Mouse (Mus musculus) embryonic facial prominence, embryonic 12.5 days (tissue): ENCODE measurements around the gene Cntnap1. TPM values are rescaled to one million over a fixed set of nuclear protein-coding genes. Genes with fewer than 3 reads are reported as not detected.

ENCODE experiments used
- ATAC-seq: fragments of 200-750 bp; cut with Nextera tagmentation; 2 replicates; pipeline ENCODE4 v1.8.0; 2017; ENCODE audit not compliant: insufficient number of reproducible peaks, insufficient read depth, low FRiP score, low TSS enrichment
- H3K27ac ChIP-seq: fragments of 300-500 bp; sonication (generic); 2 replicates; pipeline ENCODE4 v1.5.1; 2016; ENCODE audit warnings: mild to moderate bottlenecking
- H3K27me3 ChIP-seq: fragments of 300-500 bp; sonication (generic); 2 replicates; pipeline ENCODE4 v1.6.1; 2016; ENCODE audit warnings: mild to moderate bottlenecking, moderate library complexity
- H3K36me3 ChIP-seq: fragments of 300-500 bp; sonication (generic); 2 replicates; pipeline ENCODE4 v1.6.1; 2016; ENCODE audit warnings: mild to moderate bottlenecking
- H3K4me1 ChIP-seq: fragments of 300-500 bp; sonication (generic); 2 replicates; pipeline ENCODE4 v1.6.1; 2016
- H3K4me2 ChIP-seq: fragments of 300-500 bp; sonication (generic); replicated peaks from 2 replicates; pipeline ENCODE4 v1.6.1; 2016; ENCODE audit warnings: mild to moderate bottlenecking, moderate library complexity
- H3K4me3 ChIP-seq: fragments of 300-500 bp; sonication (generic); 2 replicates; pipeline ENCODE4 v1.5.1; 2016; ENCODE audit warnings: mild to moderate bottlenecking
- H3K9ac ChIP-seq: fragments of 300-500 bp; sonication (generic); 2 replicates; pipeline ENCODE4 v1.6.1; 2016; ENCODE audit warnings: mild to moderate bottlenecking, moderate library complexity
- H3K9me3 ChIP-seq: fragments of 300-500 bp; sonication (generic); 2 replicates; pipeline ENCODE4 v1.6.1; 2016; ENCODE audit warnings: mild to moderate bottlenecking, moderate library complexity
- WGBS: fragments of 180-500 bp; shearing (Covaris S2); methylation state at CpG from one replicate; pipeline ENCODE4 v1.1.7; 2016; 5-methylcytosine and 5-hydroxymethylcytosine counted together
- microRNA-seq: library from miRNA; unstranded; fragments of <30 nt; microRNA quantifications from one replicate; pipeline ENCODE4, GENCODE M21; 2017
- polyA plus RNA-seq: library from polyadenylated mRNA; unstranded; fragments of >200 nt; fragmentation: Nextera tagmentation; extraction: Ambion mirVana; gene quantifications from 2 replicates; pipeline ENCODE4 v1.2.1, GENCODE M21; 2016

The Cntnap1 gene
- polyA plus RNA-seq, 1 experiment from 2014 or later: 0.60 TPM

GRCm38 (mm10) chr11:101230991-101231871 is 60.9 kb downstream of the Cntnap1 start:
- Histone ChIP-seq H3K9ac (0 out of 2 replicates have a peak overlapping the region, but pooled peaks have one; percentile 19), H3K9me3 (no peaks in the 10 kb centered on the region), H3K4me2 (peak overlapping the region; percentile 38), H3K4me1 (peaks cover 27% of the 10 kb centered on the region), H3K27ac (peak overlapping the region; percentile 92), H3K36me3 (no peaks in the 10 kb centered on the region), H3K4me3 (peak overlapping the region; percentile 8; the same call in 1 of the 2 replicates), H3K27me3 (no peaks in the 10 kb centered on the region)
- 6% methylated on average over 18 of the region's 18 CpGs for WGBS
- 0 out of 2 replicates have a peak, but pooled peaks have one; percentile 36 for ATAC-seq

- peak overlapping the region; percentile 8; the same call in 1 of the 2 replicates for H3K4me3 ChIP-seq
- WGBS: 46% methylated on average over 6 of the region's 6 CpGs
- no peaks in the 10 kb centered on the region for H3K9me3 ChIP-seq
- no peak overlapping the region for H3K9ac ChIP-seq
- no peaks in the 10 kb centered on the region for H3K36me3 ChIP-seq
- no peaks in the 10 kb centered on the region for H3K27me3 ChIP-seq
- H3K4me2 ChIP-seq: peak overlapping the region; percentile 38
- peaks cover 27% of the 10 kb centered on the region for H3K4me1 ChIP-seq
- H3K27ac ChIP-seq: peak overlapping the region; percentile 92
- no peak; the same call in 1 of the 2 replicates for ATAC-seq
Observed at GRCm38 (mm10) chr11:101232010-101232839, 61.9 kb downstream of the Cntnap1 start.

- no peak overlapping the region for H3K4me2 ChIP-seq
- peaks cover 35% of the 10 kb centered on the region for H3K4me1 ChIP-seq
- no peaks in the 10 kb centered on the region for H3K9me3 ChIP-seq
- H3K36me3 ChIP-seq: no peaks in the 10 kb centered on the region
- no peak overlapping the region for H3K9ac ChIP-seq
- H3K27ac ChIP-seq: no peak overlapping the region
- ATAC-seq: no peak
- no peaks in the 10 kb centered on the region for H3K27me3 ChIP-seq
- 90% methylated on average over 1 of the region's 1 CpGs for WGBS
- H3K4me3 ChIP-seq: no peak overlapping the region
Observed at GRCm38 (mm10) chr11:101233240-101233639, 62.9 kb downstream of the Cntnap1 start.

GRCm38 (mm10) chr11:101234124-101234523 is 63.8 kb downstream of the Cntnap1 start:
- ATAC-seq: no peak

GRCm38 (mm10) chr11:101235429-101235828 is 65.1 kb downstream of the Cntnap1 start:
- no peaks in the 10 kb centered on the region for H3K9me3 ChIP-seq
- no peak for ATAC-seq
- no peak overlapping the region for H3K4me2 ChIP-seq
- no peaks in the 10 kb centered on the region for H3K36me3 ChIP-seq
- H3K4me3 ChIP-seq: no peak overlapping the region
- H3K4me1 ChIP-seq: peaks cover 26% of the 10 kb centered on the region
- H3K27ac ChIP-seq: no peak overlapping the region
- H3K27me3 ChIP-seq: no peaks in the 10 kb centered on the region
- H3K9ac ChIP-seq: no peak overlapping the region

More at GRCm38 (mm10) chr11:101234124-101234523, 63.8 kb downstream of the Cntnap1 start:
- Histone ChIP-seq H3K4me1 (peaks cover 35% of the 10 kb centered on the region), H3K9me3 (no peaks in the 10 kb centered on the region), H3K4me2 (no peak overlapping the region), H3K36me3 (no peaks in the 10 kb centered on the region), H3K4me3 (no peak overlapping the region), H3K27ac (no peak overlapping the region), H3K9ac (no peak overlapping the region), H3K27me3 (no peaks in the 10 kb centered on the region)

- no peak for ATAC-seq
- 90% methylated on average over 5 of the region's 5 CpGs for WGBS
- no peak overlapping the region for H3K4me2 ChIP-seq
- no peaks in the 10 kb centered on the region for H3K27me3 ChIP-seq
- no peak overlapping the region for H3K9ac ChIP-seq
- H3K4me3 ChIP-seq: no peak overlapping the region
- no peaks in the 10 kb centered on the region for H3K9me3 ChIP-seq
- peaks cover 13% of the 10 kb centered on the region for H3K4me1 ChIP-seq
- no peaks in the 10 kb centered on the region for H3K36me3 ChIP-seq
- H3K27ac ChIP-seq: no peak overlapping the region
Observed at GRCm38 (mm10) chr11:101236782-101237181, 66.5 kb downstream of the Cntnap1 start.

GRCm38 (mm10) chr11:101238071-101238647 is 67.8 kb downstream of the Cntnap1 start:
- WGBS: 20% methylated on average over 5 of the region's 5 CpGs
- Histone ChIP-seq H3K27me3 (no peaks in the 10 kb centered on the region), H3K36me3 (no peaks in the 10 kb centered on the region), H3K9me3 (no peaks in the 10 kb centered on the region), H3K27ac (peak overlapping the region; percentile 73), H3K4me1 (peaks cover 7% of the 10 kb centered on the region), H3K4me3 (no peak overlapping the region), H3K9ac (no peak overlapping the region), H3K4me2 (no peak overlapping the region)
- ATAC-seq: no peak

Small RNA genes within 50 kb of the gene (microRNA-seq; reads per million reads assigned to microRNA genes)
- gene Gm27626: not detected

Other genes starting within 250 kb of the Cntnap1 start
- 38.4 and 39.4 TPM in 2 replicates for gene Stat3, start 231.0 kb upstream of the Cntnap1 start, polyA plus RNA-seq
- 68.4 and 69.6 TPM in 2 replicates for gene Cavin1, start 199.6 kb upstream of the Cntnap1 start, polyA plus RNA-seq
- gene Atp6v0a1, start 161.1 kb upstream of the Cntnap1 start, polyA plus RNA-seq: 32.8 and 33.7 TPM in 2 replicates
- gene Naglu, start 100.5 kb upstream of the Cntnap1 start, polyA plus RNA-seq: 9.4 and 9.5 TPM in 2 replicates
- 0.15 TPM in 1 of 2 replicates, not detected in the other for gene Hsd17b1, start 92.1 kb upstream of the Cntnap1 start, polyA plus RNA-seq
- gene Coasy, start 88.0 kb upstream of the Cntnap1 start, polyA plus RNA-seq: 43.4 and 45.6 TPM in 2 replicates
- 37.8 and 42.8 TPM in 2 replicates for gene Mlx, start 83.2 kb upstream of the Cntnap1 start, polyA plus RNA-seq
- 45.7 and 46.0 TPM in 2 replicates for gene Psmc3ip, start 75.1 kb upstream of the Cntnap1 start, polyA plus RNA-seq
- 17.0 and 18.6 TPM in 2 replicates for gene Retreg3, start 50.6 kb upstream of the Cntnap1 start, polyA plus RNA-seq
- gene Tubg1, start 50.6 kb upstream of the Cntnap1 start, polyA plus RNA-seq: 81.7 and 83.6 TPM in 2 replicates
- gene Tubg2, start 14.6 kb upstream of the Cntnap1 start, polyA plus RNA-seq: 9.4 and 10.8 TPM in 2 replicates
- gene Plekhh3, start 828 bp downstream of the Cntnap1 start, polyA plus RNA-seq: 10.3 and 11.9 TPM in 2 replicates
- gene Ccr10, start 4.9 kb downstream of the Cntnap1 start, polyA plus RNA-seq: 0.13 and 0.24 TPM in 2 replicates
- 15.6 and 17.3 TPM in 2 replicates for gene Ezh1, start 55.9 kb downstream of the Cntnap1 start, polyA plus RNA-seq
- gene Ramp2, start 75.5 kb downstream of the Cntnap1 start, polyA plus RNA-seq: 80.2 and 86.9 TPM in 2 replicates
- gene Vps25, start 83.2 kb downstream of the Cntnap1 start, polyA plus RNA-seq: 93.6 and 99.3 TPM in 2 replicates
- 7.7 and 8.0 TPM in 2 replicates for gene Wnk4, start 90.0 kb downstream of the Cntnap1 start, polyA plus RNA-seq
- gene Cntd1, start 108.5 kb downstream of the Cntnap1 start, polyA plus RNA-seq: 1.4 and 2.0 TPM in 2 replicates
- 201 and 209 TPM in 2 replicates for gene Coa3, start 108.6 kb downstream of the Cntnap1 start, polyA plus RNA-seq
- gene Becn1, start 131.8 kb downstream of the Cntnap1 start, polyA plus RNA-seq: 131 and 137 TPM in 2 replicates
- gene Psme3, start 145.7 kb downstream of the Cntnap1 start, polyA plus RNA-seq: 163 and 172 TPM in 2 replicates
- 1.8 and 2.4 TPM in 2 replicates for gene Aoc2, start 154.5 kb downstream of the Cntnap1 start, polyA plus RNA-seq
- gene Aoc3, start 160.1 kb downstream of the Cntnap1 start, polyA plus RNA-seq: 0.04 TPM in 1 of 2 replicates, not detected in the other
- not detected in 2 replicates for gene G6pc, start 197.0 kb downstream of the Cntnap1 start, polyA plus RNA-seq
- gene Aarsd1, start 247.1 kb downstream of the Cntnap1 start, polyA plus RNA-seq: 86.3 and 86.5 TPM in 2 replicates